Mouse (Mus musculus): ENCODE measurements around the gene Sept12. TPM values are rescaled to one million over a fixed set of nuclear protein-coding genes. Genes with fewer than 3 reads are reported as not detected.

Gene Sept12
- polyA plus RNA-seq, 1 experiment from 2014 or later: not detected

DNA sequence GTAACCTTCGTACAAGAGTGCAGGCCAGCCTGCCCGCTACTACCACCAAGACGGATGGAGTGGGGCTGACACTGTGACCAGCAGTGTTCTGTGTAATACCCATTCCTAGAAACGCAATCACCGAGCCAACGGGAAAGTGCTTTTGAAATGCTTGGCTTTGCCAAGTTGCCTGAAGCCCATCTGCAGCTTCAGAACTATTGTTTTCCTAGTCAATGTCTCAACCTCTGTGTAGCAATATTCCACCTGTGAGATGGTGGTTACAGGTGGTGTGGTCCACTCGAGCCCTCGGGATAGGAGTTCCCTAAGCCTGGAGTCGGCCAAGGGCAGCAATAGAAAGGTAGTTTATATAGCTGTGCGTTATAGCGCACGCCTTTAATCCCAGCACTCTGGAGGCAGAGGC, 12.9 kb downstream of the Sept12 start:
- ATAC-seq (ENCODE audit: low read depth): no peak
- Histone ChIP-seq H3K9me3 (ENCODE audit: control insufficient read depth, low read length) (no peaks in the 10 kb centered on the region), H3K36me3 (ENCODE audit: control insufficient read depth, insufficient read depth, low read length) (no peaks in the 10 kb centered on the region), H3K27me3 (ENCODE audit: control insufficient read depth, insufficient read depth, low read depth, low read length) (no peaks in the 10 kb centered on the region), H3K9ac (ENCODE audit: low read length) (no peak overlapping the region), H3K27ac (ENCODE audit: low read length) (no peak overlapping the region), H3K4me1 (replicated peaks; ENCODE audit: control insufficient read depth, insufficient read depth, low read length) (no peaks in the 10 kb centered on the region), H3K4me3 (ENCODE audit: low read length) (no peak overlapping the region), H3K4me2 (ENCODE audit: low read depth, low read length) (no peak overlapping the region)
- 86% methylated on average over 12 of the region's 12 CpGs for WGBS

DNA sequence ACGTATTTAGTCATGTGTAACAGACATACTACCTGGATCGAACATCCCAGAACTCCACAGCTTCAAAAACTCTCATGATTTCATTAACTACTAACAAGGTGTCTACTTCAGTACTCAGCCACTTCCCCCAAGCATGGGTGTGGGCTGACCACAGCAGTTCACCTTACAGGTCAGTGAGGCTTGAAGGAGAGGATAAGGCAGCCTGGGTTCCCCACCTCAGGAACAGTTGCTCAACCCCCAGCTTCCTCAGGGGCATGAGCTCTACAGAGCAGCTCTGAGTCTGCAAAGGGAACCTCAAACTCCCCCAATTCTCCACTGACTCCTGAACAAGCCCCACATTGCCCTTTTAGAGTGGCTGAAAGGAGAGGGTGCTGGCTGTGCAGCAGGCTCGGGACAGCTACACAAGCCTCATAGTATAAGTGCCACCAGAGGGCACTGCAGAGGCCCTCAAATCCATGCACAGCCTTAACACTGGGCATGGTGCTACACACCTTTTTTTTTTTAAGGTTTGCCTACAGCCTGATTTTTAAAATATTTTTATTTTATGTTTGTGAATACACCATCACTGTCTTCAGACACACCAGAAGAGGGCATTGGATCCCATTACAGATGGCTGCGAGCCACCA, 17.8 kb downstream of the Sept12 start:
- Histone ChIP-seq H3K27me3 (ENCODE audit: control insufficient read depth, insufficient read depth, low read depth, low read length) (no peaks in the 10 kb centered on the region), H3K4me2 (ENCODE audit: low read depth, low read length) (no peak overlapping the region), H3K9me3 (ENCODE audit: control insufficient read depth, low read length) (no peaks in the 10 kb centered on the region), H3K36me3 (ENCODE audit: control insufficient read depth, insufficient read depth, low read length) (no peaks in the 10 kb centered on the region), H3K4me3 (ENCODE audit: low read length) (no peak overlapping the region), H3K4me1 (replicated peaks; ENCODE audit: control insufficient read depth, insufficient read depth, low read length) (peaks cover 8% of the 10 kb centered on the region), H3K27ac (ENCODE audit: low read length) (no peak overlapping the region), H3K9ac (ENCODE audit: low read length) (no peak overlapping the region)
- 70% methylated on average over 4 of the region's 4 CpGs for WGBS
- 0 out of 2 replicates have a peak, but pooled peaks have one; percentile 69 for ATAC-seq (ENCODE audit: low read depth)

DNA sequence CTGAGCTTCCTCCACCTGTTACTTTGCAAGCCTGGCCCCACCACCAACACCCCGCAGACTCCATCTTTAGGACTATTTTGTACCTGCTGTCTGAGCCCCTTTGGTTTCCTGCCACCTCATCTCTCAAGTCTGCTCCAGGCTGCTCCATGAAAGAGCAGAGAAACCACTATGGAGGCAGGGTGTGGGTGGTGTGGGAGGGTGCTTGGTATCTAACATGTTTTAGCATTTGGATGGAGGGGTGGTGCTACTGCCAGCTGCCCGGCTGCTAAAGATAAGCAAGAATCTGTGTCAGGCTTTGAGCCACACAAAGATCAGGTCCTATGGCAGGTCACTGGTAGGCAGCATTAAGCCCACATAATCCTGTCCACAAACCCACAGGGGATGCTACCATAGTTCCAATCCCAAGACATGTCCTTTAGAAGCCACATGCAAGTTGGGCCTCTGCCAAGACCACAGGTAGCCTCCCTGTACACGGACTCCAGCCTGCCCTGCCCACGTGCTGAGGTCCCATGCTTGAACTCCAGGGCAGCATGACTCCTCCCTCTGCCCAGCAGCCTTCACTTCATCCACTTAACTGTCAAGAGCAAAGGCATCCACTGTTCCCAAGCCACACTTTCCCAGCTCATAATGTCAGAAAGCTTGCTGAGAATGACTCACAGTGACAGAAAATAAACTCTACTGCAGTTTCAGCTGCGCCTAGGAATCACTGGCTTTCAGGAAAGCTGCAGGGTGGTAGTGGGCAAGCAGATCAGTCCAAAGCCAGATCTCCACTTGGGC, 19.2 kb downstream of the Sept12 start:
- no peak overlapping the region for H3K4me2 ChIP-seq (ENCODE audit: low read depth, low read length)
- no peak overlapping the region for H3K4me3 ChIP-seq (ENCODE audit: low read length)
- no peak overlapping the region for H3K9ac ChIP-seq (ENCODE audit: low read length)
- no peaks in the 10 kb centered on the region for H3K27me3 ChIP-seq (ENCODE audit: control insufficient read depth, insufficient read depth, low read depth, low read length)
- 41% methylated on average over 5 of the region's 5 CpGs for WGBS
- H3K9me3 ChIP-seq (ENCODE audit: control insufficient read depth, low read length): no peaks in the 10 kb centered on the region
- ATAC-seq (ENCODE audit: low read depth): peak; percentile 79
- no peaks in the 10 kb centered on the region for H3K36me3 ChIP-seq (ENCODE audit: control insufficient read depth, insufficient read depth, low read length)
- H3K27ac ChIP-seq (ENCODE audit: low read length): no peak overlapping the region
- H3K4me1 ChIP-seq (replicated peaks; ENCODE audit: control insufficient read depth, insufficient read depth, low read length): peaks cover 8% of the 10 kb centered on the region

DNA sequence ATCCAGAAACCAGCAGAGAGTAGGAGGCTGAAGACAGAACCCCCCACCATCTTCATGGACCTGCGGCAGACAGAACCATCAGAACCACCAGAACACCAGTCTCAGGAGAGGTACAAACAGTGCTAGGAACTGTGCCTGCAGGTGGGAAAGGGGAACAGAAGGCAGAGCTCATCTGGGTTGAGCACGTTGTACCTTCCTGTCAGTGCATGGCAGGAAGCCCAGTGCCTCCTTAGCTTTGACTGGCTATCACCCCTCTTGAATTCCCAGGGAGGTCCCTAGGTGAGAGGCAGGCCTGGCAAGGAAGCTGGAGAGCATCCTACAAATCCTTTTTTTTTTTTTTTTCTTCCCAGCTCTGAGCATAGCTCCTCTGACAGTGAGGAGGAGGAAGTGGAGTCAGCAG, 21.5 kb downstream of the Sept12 start:
- H3K27me3 ChIP-seq (ENCODE audit: control insufficient read depth, insufficient read depth, low read depth, low read length): no peaks in the 10 kb centered on the region
- H3K9me3 ChIP-seq (ENCODE audit: control insufficient read depth, low read length): no peaks in the 10 kb centered on the region
- WGBS: 62% methylated on average over 2 of the region's 2 CpGs
- no peak overlapping the region for H3K9ac ChIP-seq (ENCODE audit: low read length)
- no peak overlapping the region for H3K4me3 ChIP-seq (ENCODE audit: low read length)
- H3K36me3 ChIP-seq (ENCODE audit: control insufficient read depth, insufficient read depth, low read length): no peaks in the 10 kb centered on the region
- H3K27ac ChIP-seq (ENCODE audit: low read length): no peak overlapping the region
- H3K4me1 ChIP-seq (replicated peaks; ENCODE audit: control insufficient read depth, insufficient read depth, low read length): peaks cover 10% of the 10 kb centered on the region
- no peak overlapping the region for H3K4me2 ChIP-seq (ENCODE audit: low read depth, low read length)
- no peak for ATAC-seq (ENCODE audit: low read depth)

DNA sequence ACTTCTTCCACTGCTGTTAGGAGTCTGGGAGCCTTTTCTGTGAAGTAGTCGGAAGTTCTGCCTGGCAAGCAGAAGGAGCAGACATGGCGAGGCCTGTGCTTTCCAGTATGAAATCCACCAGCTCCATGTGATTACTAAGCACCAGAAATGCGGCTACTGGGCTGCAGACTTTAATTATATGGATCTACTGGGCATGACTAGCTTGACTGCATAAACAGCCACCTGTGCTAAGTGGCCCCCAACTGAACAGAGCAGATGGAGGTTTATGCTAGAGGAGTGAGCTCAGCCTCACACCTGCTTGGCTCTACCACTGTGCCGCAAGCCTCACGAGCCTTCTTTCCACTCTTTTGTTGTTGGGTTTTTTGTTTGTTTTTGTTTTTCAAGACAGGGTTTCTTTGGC, 23.1 kb downstream of the Sept12 start:
- 83% methylated on average over 5 of the region's 5 CpGs for WGBS
- no peak overlapping the region for H3K4me2 ChIP-seq (ENCODE audit: low read depth, low read length)
- H3K36me3 ChIP-seq (ENCODE audit: control insufficient read depth, insufficient read depth, low read length): no peaks in the 10 kb centered on the region
- no peak overlapping the region for H3K9ac ChIP-seq (ENCODE audit: low read length)
- H3K27ac ChIP-seq (ENCODE audit: low read length): no peak overlapping the region
- H3K4me1 ChIP-seq (replicated peaks; ENCODE audit: control insufficient read depth, insufficient read depth, low read length): peaks cover 10% of the 10 kb centered on the region
- no peak for ATAC-seq (ENCODE audit: low read depth)
- no peaks in the 10 kb centered on the region for H3K9me3 ChIP-seq (ENCODE audit: control insufficient read depth, low read length)
- H3K4me3 ChIP-seq (ENCODE audit: low read length): no peak overlapping the region
- H3K27me3 ChIP-seq (ENCODE audit: control insufficient read depth, insufficient read depth, low read depth, low read length): no peaks in the 10 kb centered on the region

DNA sequence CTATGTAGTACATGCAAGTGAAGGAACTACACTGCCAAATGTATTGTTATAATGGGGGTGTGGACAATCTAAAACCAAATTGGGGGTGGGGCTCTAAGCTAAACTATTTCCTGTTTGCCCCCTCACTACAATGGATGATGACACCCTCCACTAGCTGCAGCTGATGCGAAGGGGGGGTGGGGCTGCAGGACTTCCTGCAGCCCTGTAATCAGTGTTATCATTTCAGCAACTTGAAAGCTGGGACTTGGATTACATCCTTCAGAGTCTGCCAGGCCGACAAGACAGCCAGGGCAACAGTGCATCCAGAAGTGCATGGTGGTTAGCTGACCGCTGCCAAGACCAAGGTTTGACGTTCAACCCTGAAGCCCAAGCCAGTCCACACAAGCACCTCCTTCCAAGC, 26.0 kb downstream of the Sept12 start:
- no peaks in the 10 kb centered on the region for H3K9me3 ChIP-seq (ENCODE audit: control insufficient read depth, low read length)
- 0 out of 2 replicates have a peak, but pooled peaks cover 2% of the 10 kb centered on the region for H3K4me1 ChIP-seq (replicated peaks; ENCODE audit: control insufficient read depth, insufficient read depth, low read length)
- no peak overlapping the region for H3K4me3 ChIP-seq (ENCODE audit: low read length)
- 52% methylated on average over 4 of the region's 4 CpGs for WGBS
- no peaks in the 10 kb centered on the region for H3K36me3 ChIP-seq (ENCODE audit: control insufficient read depth, insufficient read depth, low read length)
- no peaks in the 10 kb centered on the region for H3K27me3 ChIP-seq (ENCODE audit: control insufficient read depth, insufficient read depth, low read depth, low read length)
- H3K4me2 ChIP-seq (ENCODE audit: low read depth, low read length): no peak overlapping the region
- H3K27ac ChIP-seq (ENCODE audit: low read length): peak overlapping the region; percentile 55
- ATAC-seq (ENCODE audit: low read depth): peak; percentile 68
- no peak overlapping the region for H3K9ac ChIP-seq (ENCODE audit: low read length)

DNA sequence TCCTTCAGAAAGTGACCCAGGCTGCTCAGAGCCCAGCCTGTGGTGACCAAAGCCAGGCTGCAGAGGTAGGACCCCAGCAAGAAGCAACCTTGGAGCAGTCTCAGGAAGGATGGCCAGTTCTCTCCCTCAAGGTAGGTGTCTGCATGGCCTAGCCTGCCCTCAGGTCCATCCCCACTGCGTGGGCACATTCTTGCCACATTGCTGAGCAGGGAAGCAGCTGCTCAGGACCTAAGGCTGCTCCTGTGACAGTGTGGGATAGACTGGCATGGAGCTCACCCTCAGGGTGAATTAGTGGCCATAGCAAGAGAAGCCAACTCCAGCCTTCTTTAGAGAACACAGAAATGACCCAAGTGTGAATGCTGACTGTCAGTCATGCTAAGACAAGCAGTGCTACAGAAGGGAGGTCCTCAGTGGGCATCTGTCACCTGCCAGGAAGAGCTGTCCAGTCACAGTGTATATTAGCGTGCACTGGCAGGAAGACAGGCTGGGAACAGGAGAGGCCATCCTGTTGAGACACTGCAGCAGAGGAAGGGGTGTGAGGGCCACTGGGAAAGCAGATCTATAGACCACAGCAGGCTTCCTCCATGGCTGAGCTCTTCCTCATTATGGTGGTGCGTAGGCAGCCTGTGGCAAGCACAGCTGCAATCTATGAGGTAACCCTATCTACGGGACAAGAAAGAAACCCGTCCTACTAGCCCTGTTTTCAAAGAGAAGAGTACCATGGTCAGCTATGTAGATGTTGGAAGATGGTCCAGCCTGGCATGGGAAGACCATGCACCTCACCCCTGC, 28.4 kb downstream of the Sept12 start:
- H3K4me1 ChIP-seq (replicated peaks; ENCODE audit: control insufficient read depth, insufficient read depth, low read length): peaks cover 7% of the 10 kb centered on the region
- H3K27ac ChIP-seq (ENCODE audit: low read length): peak overlapping the region; percentile 7
- 71% methylated on average over 5 of the region's 5 CpGs for WGBS
- H3K36me3 ChIP-seq (ENCODE audit: control insufficient read depth, insufficient read depth, low read length): no peaks in the 10 kb centered on the region
- H3K4me2 ChIP-seq (ENCODE audit: low read depth, low read length): no peak overlapping the region
- ATAC-seq (ENCODE audit: low read depth): peak; percentile 18; the same call in 1 of the 2 replicates
- no peak overlapping the region for H3K4me3 ChIP-seq (ENCODE audit: low read length)
- no peaks in the 10 kb centered on the region for H3K9me3 ChIP-seq (ENCODE audit: control insufficient read depth, low read length)
- no peak overlapping the region for H3K9ac ChIP-seq (ENCODE audit: low read length)
- H3K27me3 ChIP-seq (ENCODE audit: control insufficient read depth, insufficient read depth, low read depth, low read length): no peaks in the 10 kb centered on the region

DNA sequence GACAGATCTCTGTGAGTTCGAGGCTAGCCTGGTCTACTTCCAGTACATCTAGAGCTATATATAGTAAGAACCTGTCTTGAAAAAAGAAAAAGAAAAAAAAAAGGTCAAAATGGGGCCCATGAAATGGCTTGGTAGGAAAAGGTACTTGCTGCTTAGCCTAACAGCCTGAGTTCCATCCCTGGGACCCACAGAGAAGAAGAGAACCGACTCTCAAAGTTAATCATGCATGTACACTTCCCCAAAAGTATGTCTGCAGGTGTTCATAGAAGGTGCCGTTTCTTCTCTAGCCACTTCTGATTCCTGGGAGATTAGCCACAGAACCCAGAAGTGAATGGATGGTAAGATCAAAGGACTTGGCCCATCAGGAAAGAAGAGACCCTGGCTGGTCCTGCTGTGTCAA, 29.2 kb downstream of the Sept12 start:
- Histone ChIP-seq H3K27ac (ENCODE audit: low read length) (no peak overlapping the region), H3K4me1 (replicated peaks; ENCODE audit: control insufficient read depth, insufficient read depth, low read length) (peaks cover 8% of the 10 kb centered on the region), H3K27me3 (ENCODE audit: control insufficient read depth, insufficient read depth, low read depth, low read length) (no peaks in the 10 kb centered on the region), H3K9ac (ENCODE audit: low read length) (no peak overlapping the region), H3K9me3 (ENCODE audit: control insufficient read depth, low read length) (no peaks in the 10 kb centered on the region), H3K4me2 (ENCODE audit: low read depth, low read length) (no peak overlapping the region), H3K4me3 (ENCODE audit: low read length) (no peak overlapping the region), H3K36me3 (ENCODE audit: control insufficient read depth, insufficient read depth, low read length) (no peaks in the 10 kb centered on the region)
- 72% methylated on average over 3 of the region's 3 CpGs for WGBS
- ATAC-seq (ENCODE audit: low read depth): no peak

Measured in lung, embryonic 16.5 days (tissue).